Mouse (Mus musculus) C2C12 (cell line): ENCODE data around the gene Lamp1. TPM values are rescaled to one million over a fixed set of nuclear protein-coding genes. Genes with fewer than 3 reads are reported as not detected.

Experiments
- H3K27me3 ChIP-seq: one replicate; pipeline ENCODE4 v1.6.1; 2011; ENCODE audit not compliant: control insufficient read depth, insufficient read depth, insufficient read length
- H3K36me3 ChIP-seq: one replicate; pipeline ENCODE4 v1.6.1; 2011; ENCODE audit not compliant: control insufficient read depth, insufficient read depth
- H3K4me3 ChIP-seq: one replicate; pipeline ENCODE4 v1.5.1; 2011; ENCODE audit warnings: mild to moderate bottlenecking, control low read depth; ENCODE audit not compliant: poor library complexity, insufficient read depth, severe bottlenecking
- H3K79me2 ChIP-seq: one replicate; pipeline ENCODE4 v1.6.1; 2011; ENCODE audit not compliant: control insufficient read depth, insufficient read depth
- H3K79me3 ChIP-seq: one replicate; pipeline ENCODE4 v1.6.1; 2011; ENCODE audit warnings: low read depth, control low read depth
- H3ac ChIP-seq: one replicate; pipeline ENCODE3; 2011; ENCODE audit warnings: low read depth; ENCODE audit not compliant: control insufficient read depth, insufficient read length
- CEBPB ChIP-seq: IDR thresholded peaks from one replicate; pipeline ENCODE4 v1.6.1; 2011; ENCODE audit warnings: low read depth, mild to moderate bottlenecking, control low read depth, moderate library complexity
- CTCF ChIP-seq: IDR thresholded peaks from one replicate; pipeline ENCODE4 v1.5.1; 2011; ENCODE audit not compliant: control insufficient read depth, insufficient read depth, insufficient read length
- FOSL1 ChIP-seq: IDR thresholded peaks from one replicate; pipeline ENCODE4 v1.8.0; 2011; ENCODE audit warnings: mild to moderate bottlenecking, low read length; ENCODE audit not compliant: poor library complexity, insufficient read depth, severe bottlenecking
- MAX ChIP-seq: IDR thresholded peaks from one replicate; pipeline ENCODE4 v1.6.1; 2011; ENCODE audit warnings: mild to moderate bottlenecking, control low read depth
- MYOD1 ChIP-seq: IDR thresholded peaks from one replicate; pipeline ENCODE4 v1.6.1; 2011; ENCODE audit warnings: low read depth; ENCODE audit not compliant: control insufficient read depth, insufficient read length
- MYOG ChIP-seq: IDR thresholded peaks from one replicate; pipeline ENCODE4 v1.6.1; 2011; ENCODE audit not compliant: control insufficient read depth, insufficient read length; ENCODE audit errors: extremely low read depth
- USF1 ChIP-seq: IDR thresholded peaks from one replicate; pipeline ENCODE4 v1.6.1; 2011; ENCODE audit warnings: low read depth, mild to moderate bottlenecking, control low read depth, moderate library complexity
- polyA plus RNA-seq: library from polyadenylated mRNA; unstranded; fragments of >200 nt; fragmentation: generic; extraction: Trizol; gene quantifications from one replicate; pipeline ENCODE4 v1.2.1, GENCODE M21; 2012; ENCODE audit warnings: missing spikeins

Gene Lamp1
- polyA plus RNA-seq, 1 experiment, result 352 TPM

DNA sequence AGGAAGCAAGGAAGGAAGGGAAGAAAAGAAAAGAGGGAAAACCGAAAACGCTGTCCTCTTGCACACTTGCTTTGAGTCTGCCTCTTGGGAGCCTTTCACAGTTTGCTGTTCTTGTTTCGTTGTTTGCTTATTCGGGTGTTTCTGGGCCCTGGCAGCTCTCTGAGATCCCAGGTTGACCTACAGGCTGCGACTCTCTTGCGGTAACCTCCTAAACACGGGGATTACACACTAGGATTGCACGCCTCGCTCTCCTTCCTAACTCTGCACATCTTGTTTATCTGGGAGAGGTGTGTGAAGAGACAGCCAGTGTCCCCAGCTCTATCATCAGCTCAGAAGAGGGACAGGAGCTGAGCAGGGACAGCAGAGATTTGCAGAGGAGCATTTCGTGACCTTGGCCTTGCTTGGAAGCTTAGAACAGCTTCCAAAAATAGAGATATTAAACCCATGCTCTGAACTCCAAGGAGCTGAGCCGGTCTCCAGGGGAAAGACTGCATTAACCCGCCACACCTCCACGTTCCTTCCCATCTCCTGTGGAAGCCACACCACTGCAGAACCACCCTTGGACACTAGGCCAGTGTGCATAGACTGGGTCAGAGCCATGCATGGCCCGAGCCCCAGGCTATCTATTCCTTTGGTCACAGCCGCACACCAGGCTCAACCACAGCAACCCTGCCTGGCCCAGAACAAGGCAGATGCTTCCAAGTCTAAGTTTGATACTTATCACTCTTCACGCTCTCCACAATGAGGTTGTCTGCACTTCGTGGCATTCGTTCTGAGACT lies 22.1 kb downstream of the Lamp1 start:
- Histone ChIP-seq H3ac (no peak overlapping the region), H3K79me2 (no peaks in the 10 kb centered on the region), H3K79me3 (no peaks in the 10 kb centered on the region), H3K36me3 (peaks cover 20% of the 10 kb centered on the region), H3K27me3 (no peaks in the 10 kb centered on the region), H3K4me3 (no peak overlapping the region)
- TF ChIP-seq MAX, result no peak
- no peak for TF ChIP-seq USF1
- TF ChIP-seq CTCF, result no peak
- no peak for TF ChIP-seq FOSL1
- TF ChIP-seq CEBPB, result no peak
- TF ChIP-seq MYOD1, result no peak
- TF ChIP-seq MYOG, result no peak

DNA sequence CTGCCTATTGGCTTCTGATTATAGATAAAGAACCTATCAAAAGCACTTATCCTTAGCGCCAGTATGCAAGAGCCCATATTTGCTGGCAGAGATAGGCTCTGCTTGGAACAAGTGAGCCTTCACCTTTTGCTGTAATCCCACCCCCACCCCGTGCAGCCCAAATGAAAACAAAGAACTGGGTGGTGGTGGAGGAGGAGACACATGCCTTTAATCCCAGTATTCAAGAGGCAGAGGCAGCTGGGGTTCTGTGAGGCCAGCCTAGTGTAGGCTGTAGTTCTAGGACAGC lies 22.7 kb downstream of the Lamp1 start:
- no peak overlapping the region for H3K4me3 ChIP-seq
- H3K36me3 ChIP-seq, result peaks cover 15% of the 10 kb centered on the region
- no peaks in the 10 kb centered on the region for H3K27me3 ChIP-seq
- H3K79me3 ChIP-seq, result no peaks in the 10 kb centered on the region
- no peak overlapping the region for H3ac ChIP-seq
- no peaks in the 10 kb centered on the region for H3K79me2 ChIP-seq
- TF ChIP-seq CEBPB (no peak), CTCF (no peak), MAX (no peak), FOSL1 (no peak), MYOG (no peak), MYOD1 (no peak), USF1 (no peak)

DNA sequence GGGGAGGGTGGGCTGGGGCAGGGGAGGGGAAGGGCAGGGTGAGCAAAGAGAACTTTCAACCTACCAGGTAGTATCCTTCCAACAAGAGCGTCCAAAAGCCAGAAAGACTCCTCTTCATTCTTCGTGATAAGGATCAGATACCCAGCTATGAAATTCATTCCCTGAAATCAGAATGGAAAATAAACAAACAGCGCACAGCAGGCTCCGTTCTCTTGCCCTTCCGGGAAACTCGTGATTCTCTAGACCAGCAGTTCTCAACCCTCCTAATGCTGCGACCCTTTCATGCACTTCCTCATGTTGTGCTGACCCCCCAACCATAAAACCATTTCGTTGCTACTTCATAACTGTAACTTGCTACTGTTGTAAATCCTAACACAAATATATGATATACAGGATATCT lies 27.9 kb downstream of the Lamp1 start:
- Histone ChIP-seq H3K36me3 (no peaks in the 10 kb centered on the region), H3K79me3 (no peaks in the 10 kb centered on the region), H3K4me3 (no peak overlapping the region), H3K79me2 (no peaks in the 10 kb centered on the region), H3ac (no peak overlapping the region), H3K27me3 (no peaks in the 10 kb centered on the region)
- TF ChIP-seq CEBPB (no peak), MYOD1 (no peak), USF1 (no peak), FOSL1 (no peak), MYOG (no peak), MAX (no peak), CTCF (no peak)

DNA sequence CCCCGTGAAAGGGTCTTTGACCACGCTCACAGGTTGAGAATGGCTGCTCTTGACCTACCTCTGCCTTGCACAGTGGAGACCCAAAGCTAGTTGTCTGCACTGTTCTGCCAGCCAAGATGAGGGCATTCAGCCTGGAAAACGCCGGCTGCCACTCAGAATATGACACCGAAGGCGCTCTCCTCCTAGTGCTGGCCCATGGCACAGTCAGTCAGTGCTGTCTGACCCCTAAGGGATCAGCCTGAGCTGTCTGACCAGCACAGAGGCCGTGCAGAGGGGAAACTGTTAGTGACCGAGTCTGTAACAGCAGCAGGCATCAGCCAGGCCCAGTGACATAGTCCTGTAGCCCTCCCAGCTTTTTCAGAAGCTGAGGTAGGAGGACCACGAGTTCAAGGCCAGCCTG lies 28.3 kb downstream of the Lamp1 start:
- H3K36me3 ChIP-seq, result no peaks in the 10 kb centered on the region
- no peak for TF ChIP-seq MYOD1
- no peak for TF ChIP-seq FOSL1
- TF ChIP-seq CEBPB, result no peak
- TF ChIP-seq USF1, result no peak
- TF ChIP-seq MYOG, result no peak
- TF ChIP-seq CTCF, result no peak
- TF ChIP-seq MAX, result no peak

DNA sequence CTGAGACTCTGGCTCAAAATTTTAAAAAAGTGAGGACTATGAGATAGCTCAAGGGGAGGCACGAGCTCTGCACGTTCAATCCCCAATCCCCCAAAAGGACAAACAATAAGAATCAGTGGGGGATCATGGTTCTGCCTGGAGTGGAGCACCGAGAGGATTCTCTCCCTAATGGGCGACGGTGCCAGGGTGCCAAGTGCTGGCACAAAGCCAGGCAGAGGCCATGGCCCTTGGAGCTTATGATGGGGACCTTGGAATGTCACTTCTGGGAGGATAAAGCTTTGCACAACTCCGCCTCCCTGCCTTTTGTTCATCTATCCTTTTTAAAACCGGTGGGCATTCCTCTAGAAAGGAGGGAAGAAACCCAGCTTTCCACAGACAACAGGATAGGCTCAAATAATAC lies 28.7 kb downstream of the Lamp1 start:
- Histone ChIP-seq H3K79me3 (no peaks in the 10 kb centered on the region), H3K36me3 (no peaks in the 10 kb centered on the region), H3K27me3 (no peaks in the 10 kb centered on the region), H3K79me2 (no peaks in the 10 kb centered on the region), H3K4me3 (no peak overlapping the region), H3ac (no peak overlapping the region)
- no peak for TF ChIP-seq CTCF
- TF ChIP-seq USF1, result no peak
- TF ChIP-seq MYOD1, result no peak
- no peak for TF ChIP-seq MAX
- TF ChIP-seq CEBPB, result no peak
- TF ChIP-seq FOSL1, result no peak
- no peak for TF ChIP-seq MYOG

More for the DNA sequence above, 28.3 kb downstream of the Lamp1 start:
- H3K79me3 ChIP-seq, result no peaks in the 10 kb centered on the region
- H3ac ChIP-seq, result no peak overlapping the region
- no peaks in the 10 kb centered on the region for H3K27me3 ChIP-seq
- H3K79me2 ChIP-seq, result no peaks in the 10 kb centered on the region
- H3K4me3 ChIP-seq, result no peak overlapping the region

DNA sequence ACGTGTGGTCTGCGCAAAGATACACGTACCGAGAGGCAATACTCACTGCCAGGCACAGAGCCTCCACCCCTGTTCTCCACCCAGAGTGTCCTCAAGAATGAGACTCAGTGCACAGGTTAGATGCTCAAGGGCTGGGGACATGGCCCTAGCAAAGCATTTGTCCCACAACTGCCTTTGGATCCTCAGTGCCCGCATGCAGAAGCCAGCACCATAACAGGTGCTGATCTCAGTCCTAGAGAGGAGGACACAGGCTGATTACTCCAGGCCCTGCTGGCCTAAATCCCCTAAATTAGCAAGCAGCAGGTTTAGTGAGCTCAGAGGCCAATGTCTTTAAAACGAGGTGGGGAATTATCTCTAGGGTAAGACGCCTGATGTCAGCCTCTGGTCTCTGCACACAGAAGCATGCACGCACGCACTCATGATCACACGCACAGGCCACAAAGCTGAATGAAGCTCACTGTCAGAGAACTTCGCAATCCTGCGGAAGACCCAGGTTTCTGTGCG lies 29.1 kb downstream of the Lamp1 start:
- H3K4me3 ChIP-seq, result no peak overlapping the region
- no peaks in the 10 kb centered on the region for H3K27me3 ChIP-seq
- no peaks in the 10 kb centered on the region for H3K79me3 ChIP-seq
- H3K79me2 ChIP-seq, result no peaks in the 10 kb centered on the region
- TF ChIP-seq MYOG (no peak), FOSL1 (no peak), MYOD1 (no peak)
- H3K36me3 ChIP-seq, result no peaks in the 10 kb centered on the region
- no peak overlapping the region for H3ac ChIP-seq
